Mouse (Mus musculus): Measurements from ENCODE around the gene Gne.

The Gne gene

GRCm38 (mm10) chr4:44028303-44029135 lies 55.5 kb downstream of the Gne start:
- intact Hi-C loops (cut with DNase I), result no loop called here

DNA sequence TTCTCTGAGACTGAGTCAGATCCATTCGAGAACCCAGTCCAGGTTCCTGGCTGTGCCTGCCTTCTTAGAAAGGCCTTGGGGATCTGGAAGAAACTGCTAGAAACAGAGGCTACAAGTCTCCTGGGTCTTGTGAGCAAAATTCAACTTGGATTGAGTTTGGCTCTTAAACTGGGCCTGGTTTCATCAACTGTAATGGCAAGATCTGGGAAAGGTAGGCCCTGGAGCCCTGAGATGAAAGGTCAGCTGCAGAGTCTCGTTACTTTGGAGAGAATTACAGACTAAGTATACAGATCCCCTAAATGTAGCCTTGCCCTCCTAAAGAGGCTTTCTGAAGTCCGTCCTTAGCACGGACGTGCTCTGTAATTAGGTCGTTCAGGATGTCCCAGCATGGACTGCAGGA lies 58.4 kb downstream of the Gne start:
- intact Hi-C loops (cut with DNase I), result no loop called here

DNA sequence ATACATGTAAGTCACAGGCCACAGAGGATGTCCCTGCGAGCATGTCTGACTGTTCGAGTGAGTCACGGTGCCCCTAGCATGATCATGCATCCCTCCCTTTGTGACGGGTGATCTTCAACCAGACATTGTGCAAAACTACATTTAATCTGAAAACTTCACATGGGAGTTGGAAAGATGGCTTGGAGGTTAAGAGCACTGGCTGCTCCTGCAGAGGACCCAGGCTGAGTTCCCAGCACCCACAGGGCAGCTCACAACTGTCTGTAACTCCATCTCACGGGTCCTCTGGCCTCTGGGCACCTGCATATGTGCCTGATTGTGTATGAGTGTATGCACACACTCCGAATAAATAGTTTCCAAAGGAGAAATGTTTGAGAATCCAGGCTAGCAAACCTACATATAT lies 59.7 kb downstream of the Gne start:
- intact Hi-C loops (cut with DNase I), result no loop called here

- intact Hi-C loops (cut with DNase I), result no loop called here
Measured at GRCm38 (mm10) chr4:44023681-44024080, 60.3 kb downstream of the Gne start.

DNA sequence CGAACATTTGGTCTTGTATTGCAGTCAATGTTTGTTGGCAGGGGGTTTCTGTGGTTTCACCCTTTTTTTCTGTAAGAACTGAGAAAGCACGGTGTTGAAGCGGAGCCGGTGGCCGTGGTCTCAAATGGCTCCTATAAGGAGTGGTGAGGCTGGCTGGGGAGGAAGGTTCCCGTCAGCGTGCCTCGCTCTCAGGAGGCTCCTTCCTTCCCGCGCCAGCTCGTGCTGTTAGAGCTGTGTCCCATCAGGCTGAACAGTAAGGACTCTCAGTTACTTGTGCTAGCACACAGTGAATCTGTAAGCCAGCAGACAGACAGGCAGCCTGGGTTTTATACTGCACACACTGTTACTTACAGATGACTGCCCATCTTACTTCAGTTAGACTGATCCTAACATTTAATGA lies 61.2 kb downstream of the Gne start:
- intact Hi-C loops (cut with DNase I), result no loop called here

DNA sequence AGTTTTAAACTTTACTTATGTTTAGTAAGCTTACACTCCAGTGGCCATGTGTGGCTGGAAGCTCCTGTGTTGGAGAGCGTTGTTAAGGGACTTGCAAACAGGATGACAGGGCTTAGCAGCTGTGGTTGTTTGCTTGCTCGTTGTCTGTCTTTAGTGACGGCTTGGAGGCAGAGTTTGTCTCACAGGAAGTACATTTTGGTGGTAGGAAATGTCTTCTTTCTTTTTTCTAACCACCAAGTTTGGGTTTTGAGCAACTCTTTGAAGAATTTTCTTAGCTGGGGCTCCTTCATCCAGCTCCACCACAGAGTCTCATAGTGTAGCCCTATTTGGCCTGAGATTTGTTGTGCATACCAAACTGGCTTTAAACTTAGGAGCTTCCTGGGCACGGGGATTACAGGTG lies 61.7 kb downstream of the Gne start:
- intact Hi-C loops (cut with DNase I), result no loop called here

GRCm38 (mm10) chr4:44016791-44017190 lies 67.2 kb downstream of the Gne start:
- intact Hi-C loops (cut with DNase I), result no loop called here

DNA sequence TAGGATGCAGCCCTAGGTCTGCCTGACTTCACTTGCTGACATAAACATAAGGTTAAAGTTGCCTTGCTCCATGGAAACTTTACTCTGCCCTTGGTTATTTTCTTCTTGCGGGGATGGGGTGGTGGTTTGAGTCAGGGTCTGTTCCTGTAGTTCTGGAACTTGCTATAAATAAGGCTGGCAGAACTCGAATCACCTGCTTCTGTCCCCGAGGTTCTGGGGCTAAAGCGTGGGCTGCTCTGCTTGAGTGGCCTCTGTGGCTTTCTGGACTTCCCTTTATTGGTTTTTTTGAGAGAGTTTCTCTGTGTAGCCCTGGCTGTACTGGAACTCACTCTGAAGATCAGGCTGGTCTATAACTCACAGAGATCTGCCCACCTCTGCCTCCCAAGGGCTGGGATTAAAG lies 67.9 kb downstream of the Gne start:
- intact Hi-C loops (cut with DNase I), result no loop called here

- intact Hi-C loops (cut with DNase I), result no loop called here
Measured at GRCm38 (mm10) chr4:44013391-44014070, 70.4 kb downstream of the Gne start.

- intact Hi-C loops (cut with DNase I), result no loop called here
Measured at GRCm38 (mm10) chr4:44012376-44013367, 71.3 kb downstream of the Gne start.

- intact Hi-C loops (cut with DNase I), result no loop called here
Measured at GRCm38 (mm10) chr4:44011799-44012198, 72.2 kb downstream of the Gne start.

- intact Hi-C loops (cut with DNase I), result no loop called here
Measured at GRCm38 (mm10) chr4:44010893-44011292, 73.1 kb downstream of the Gne start.

- intact Hi-C loops (cut with DNase I), result no loop called here
Measured at GRCm38 (mm10) chr4:44010176-44010575, 73.8 kb downstream of the Gne start.

- intact Hi-C loops (cut with DNase I), result no loop called here
Measured at GRCm38 (mm10) chr4:44004623-44005409, 79.2 kb downstream of the Gne start.

DNA sequence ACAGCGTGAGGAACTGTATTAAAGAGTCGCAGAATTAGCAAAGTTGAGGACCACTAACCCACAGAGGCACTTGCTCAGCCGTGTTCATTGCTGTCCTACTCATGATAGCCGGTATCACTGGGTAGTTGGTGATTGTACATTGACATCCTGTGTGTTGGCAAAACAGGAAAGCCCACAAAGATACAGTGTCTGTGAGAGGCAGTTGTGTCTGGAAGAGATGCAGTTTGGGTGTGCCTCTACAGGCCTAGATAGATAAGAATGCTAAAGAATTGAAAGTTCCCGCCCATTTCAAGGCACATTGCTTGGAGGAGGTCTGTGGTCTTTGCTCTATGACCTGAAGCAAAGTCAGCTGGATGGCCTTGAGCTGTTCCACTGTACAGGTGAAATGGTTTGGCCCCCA lies 79.9 kb downstream of the Gne start, which contains the start of gene Clta:
Gene Clta, plus strand, starts transcription at position 327 of the 400 bp plus-strand sequence.
- intact Hi-C loops (cut with DNase I), result no loop called here

- intact Hi-C loops (cut with DNase I), result no loop called here
Measured at GRCm38 (mm10) chr4:44003622-44004021, 80.4 kb downstream of the Gne start.

DNA sequence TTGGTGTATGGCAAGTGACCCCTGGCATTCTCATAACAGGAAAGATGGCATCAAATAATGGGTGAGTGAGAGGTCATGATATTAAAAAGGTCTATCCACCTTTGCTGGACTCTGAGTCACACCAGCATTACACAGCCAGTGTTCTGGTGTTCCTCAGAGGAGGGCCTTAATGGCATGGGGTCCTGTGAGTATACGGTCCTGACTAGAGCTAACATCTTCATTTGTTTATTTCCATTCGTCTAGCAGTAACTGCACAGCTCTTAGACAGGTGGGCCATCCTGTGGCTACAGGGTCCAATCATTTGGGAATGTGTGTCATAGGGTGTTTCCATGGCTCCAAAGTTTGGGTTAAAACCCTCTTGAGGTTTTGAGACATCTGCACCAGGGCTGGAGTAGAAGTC lies 89.6 kb downstream of the Gne start:
- intact Hi-C loops (cut with DNase I), result no loop called here

GRCm38 (mm10) chr4:43993072-43993471 lies 90.9 kb downstream of the Gne start:
- intact Hi-C loops (cut with DNase I), result no loop called here

GRCm38 (mm10) chr4:43988976-43989375 lies 95.0 kb downstream of the Gne start:
- intact Hi-C loops (cut with DNase I), result no loop called here

DNA sequence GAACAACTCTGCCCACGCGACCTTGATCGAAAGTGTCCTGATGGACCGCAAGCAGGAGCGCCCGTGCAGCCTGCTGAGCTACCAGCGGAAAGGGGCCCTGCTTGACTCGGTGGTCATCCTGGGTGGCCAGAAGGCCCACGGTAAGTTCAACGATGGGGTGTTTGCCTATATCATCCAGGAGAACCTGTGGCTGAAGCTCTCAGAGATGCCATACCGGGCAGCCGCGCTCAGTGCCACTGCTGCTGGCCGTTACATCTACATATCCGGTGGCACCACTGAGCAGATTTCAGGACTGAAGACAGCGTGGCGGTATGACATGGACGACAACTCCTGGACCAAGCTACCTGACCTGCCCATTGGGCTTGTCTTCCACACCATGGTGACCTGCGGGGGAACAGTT lies 99.7 kb downstream of the Gne start:
- intact Hi-C loops (cut with DNase I), result loop anchor here (5.0 kb wide), 1 partner anchor 77 kb away; no protein-coding TSS in a partner anchor
